20 mouse cellular contexts compared by ENCODE assay signal in genomic region chr15:8856419-8857084, GRCm38 (mm10).
DNase-seq lines count a peak whose midpoint lies in the region; ATAC-seq and TF ChIP-seq lines count a peak whose summit lies in the region.
"Had no signal": no experiment of that assay in that cellular context is flagged by ENCODE, and none has a peak within 500 bp of the region (broad histone marks: within the 10 kb centered on the region; RNA-seq: fewer than 3 reads in every experiment).

No protein-coding gene starts in this region.

- no peak for DNase-seq in kidney, postnatal 14 days
- peak; percentile 64 for DNase-seq in brain, embryonic 14.5 days (ENCODE audit: low read depth)
- no peak for DNase-seq in right cerebral cortex, adult 18-20 months
- no peak for DNase-seq in gastrocnemius, adult 2 months
- DNase-seq: cerebellum, adult 18-20 months; heart, postnatal 4 days; kidney, adult 11 months; lung, postnatal 10 days; thymus, postnatal 14 days had no signal

- peaks cover 2% of the 10 kb centered on the region; the same call in 1 of the 2 replicates for H3K9me3 ChIP-seq in kidney, embryonic 14.5 days (ENCODE audit: control insufficient read depth, low read length)
- peaks cover 3% of the 10 kb centered on the region; the same call in 1 of the 2 replicates for H3K9me3 ChIP-seq in forebrain, embryonic 13.5 days (replicated peaks)
- peaks cover 3% of the 10 kb centered on the region; the same call in 1 of the 2 replicates for H3K9me3 ChIP-seq in midbrain, embryonic 13.5 days
- H3K9me3 ChIP-seq: heart, embryonic 13.5 days had no signal

- no peaks in the 10 kb centered on the region for H3K36me3 ChIP-seq in kidney, embryonic 14.5 days (ENCODE audit: control insufficient read depth, insufficient read depth, low read length)
- H3K36me3 ChIP-seq in forebrain, embryonic 13.5 days (ENCODE audit: poor library complexity, severe bottlenecking): no peaks in the 10 kb centered on the region
- no peaks in the 10 kb centered on the region for H3K36me3 ChIP-seq in midbrain, embryonic 13.5 days
- H3K36me3 ChIP-seq: heart, embryonic 13.5 days; limb, embryonic 12.5 days; neural tube, embryonic 13.5 days had no signal

- no peak overlapping the region for H3K9ac ChIP-seq in kidney, embryonic 14.5 days (ENCODE audit: low read depth, low read length)
- no peak overlapping the region for H3K9ac ChIP-seq in forebrain, embryonic 13.5 days
- no peak overlapping the region for H3K9ac ChIP-seq in midbrain, embryonic 13.5 days (replicated peaks)
- H3K9ac ChIP-seq: heart, embryonic 13.5 days; limb, embryonic 12.5 days; liver, embryonic 14.5 days; neural tube, embryonic 13.5 days had no signal

- no peak for TF ChIP-seq CTCF in brain, embryonic 14.5 days (IDR thresholded peaks at IDR 0.05; ENCODE audit: borderline replicate concordance, extremely low read depth, insufficient read depth, insufficient read length)
- no peak for TF ChIP-seq CTCF in gastrocnemius, adult 2 months (IDR thresholded peaks at IDR 0.05)

- H3K4me2 ChIP-seq in kidney, embryonic 14.5 days (replicated peaks; ENCODE audit: low read depth, low read length): no peak overlapping the region
- no peak overlapping the region for H3K4me2 ChIP-seq in forebrain, embryonic 13.5 days
- H3K4me2 ChIP-seq in midbrain, embryonic 13.5 days (replicated peaks): no peak overlapping the region
- H3K4me2 ChIP-seq: heart, embryonic 13.5 days; limb, embryonic 12.5 days; neural tube, embryonic 13.5 days had no signal

- H3K27ac ChIP-seq in kidney, embryonic 14.5 days (ENCODE audit: low read depth, low read length): no peak overlapping the region; the same call in 1 of the 2 replicates
- 0 out of 2 replicates have a peak overlapping the region, but pooled peaks have one; percentile 31 for H3K27ac ChIP-seq in forebrain, embryonic 13.5 days
- H3K27ac ChIP-seq in midbrain, embryonic 13.5 days: 0 out of 2 replicates have a peak overlapping the region, but pooled peaks have one; percentile 3
- H3K27ac ChIP-seq in gastrocnemius, adult 2 months: no peak overlapping the region
- H3K27ac ChIP-seq: heart, embryonic 13.5 days; layer of hippocampus, adult 2 months; left cerebral cortex, adult 2 months; limb, embryonic 12.5 days; liver, embryonic 14.5 days; neural tube, embryonic 13.5 days; stomach, postnatal 0 days had no signal

- no peaks in the 10 kb centered on the region for H3K4me1 ChIP-seq in kidney, embryonic 14.5 days (ENCODE audit: control insufficient read depth, insufficient read depth, low read length)
- H3K4me1 ChIP-seq in forebrain, embryonic 13.5 days: peaks cover 8% of the 10 kb centered on the region
- 0 out of 2 replicates have a peak, but pooled peaks cover 7% of the 10 kb centered on the region for H3K4me1 ChIP-seq in midbrain, embryonic 13.5 days (replicated peaks)
- H3K4me1 ChIP-seq: heart, embryonic 13.5 days; megakaryocyte, embryonic 14.5 days had no signal

- peak; percentile 91 for ATAC-seq in kidney, embryonic 14.5 days (ENCODE audit: low FRiP score, low TSS enrichment)
- ATAC-seq in forebrain, embryonic 13.5 days: peak; percentile 75
- ATAC-seq in midbrain, embryonic 13.5 days: peak; percentile 63

- WGBS in kidney, embryonic 14.5 days: 28% methylated on average over 11 of the region's 11 CpGs
- whole genome bisulfite sequencing in forebrain, embryonic 13.5 days: 53% methylated on average over 11 of the region's 11 CpGs
- 58% methylated on average over 11 of the region's 11 CpGs for WGBS in midbrain, embryonic 13.5 days

- no peaks in the 10 kb centered on the region for H3K27me3 ChIP-seq in kidney, embryonic 14.5 days (ENCODE audit: control insufficient read depth, insufficient read depth, low read length)
- no peaks in the 10 kb centered on the region for H3K27me3 ChIP-seq in forebrain, embryonic 13.5 days
- no peaks in the 10 kb centered on the region for H3K27me3 ChIP-seq in midbrain, embryonic 13.5 days
- H3K27me3 ChIP-seq: heart, embryonic 13.5 days; limb, embryonic 12.5 days; megakaryocyte, embryonic 14.5 days; neural tube, embryonic 13.5 days had no signal

- intact Hi-C loops in gastrocnemius, adult 2 months (cut with DNase I): no loop called here

- H3K4me3 ChIP-seq in kidney, embryonic 14.5 days (ENCODE audit: low read length): no peak overlapping the region
- H3K4me3 ChIP-seq in forebrain, embryonic 13.5 days: no peak overlapping the region
- no peak overlapping the region for H3K4me3 ChIP-seq in midbrain, embryonic 13.5 days (replicated peaks)
- H3K4me3 ChIP-seq in gastrocnemius, adult 2 months: no peak overlapping the region
- H3K4me3 ChIP-seq: heart, embryonic 13.5 days; layer of hippocampus, adult 2 months; left cerebral cortex, adult 2 months; limb, embryonic 12.5 days; megakaryocyte, embryonic 14.5 days; neural tube, embryonic 13.5 days had no signal

- no peak for TF ChIP-seq POLR2A in brain, embryonic 14.5 days (IDR thresholded peaks at IDR 0.05; ENCODE audit: borderline replicate concordance, extremely low read depth, insufficient read depth, insufficient read length, poor library complexity, severe bottlenecking)

Comparison
In these comparisons a context has a peak if more than half of its experiments do, and no peak if none do; other contexts are left out.
1. H3K27ac ChIP-seq: peak in forebrain, embryonic 13.5 days (single experiment) and midbrain, embryonic 13.5 days (single experiment); none in kidney, embryonic 14.5 days (single experiment) and gastrocnemius, adult 2 months (single experiment).
2. Peak in every context shown above with its lines, with median percentiles within 50 percentile points of each other: ATAC-seq.